Mouse (Mus musculus): ENCODE data around the gene Stra6. TPM values are rescaled to one million over a fixed set of nuclear protein-coding genes. Genes with fewer than 3 reads are reported as not detected.
A peak's percentile ranks its signal among the peaks of the same experiment; 100 is the strongest.

Stra6 gene
- total RNA-seq, 2 experiments from 2014 or later: 0.18 to 0.69 TPM

- no peak for DNase-seq
- intact Hi-C loops (cut with DNase I): no loop called here
These were observed 134.5 kb downstream of the Stra6 start for GRCm38 (mm10) chr9:58197781-58198701.

GRCm38 (mm10) chr9:58198801-58199371 lies 135.3 kb downstream of the Stra6 start:
- DNase-seq: no peak
- intact Hi-C loops (cut with DNase I): no loop called here

GRCm38 (mm10) chr9:58199381-58200269 lies 136.0 kb downstream of the Stra6 start:
- no peak for DNase-seq
- intact Hi-C loops (cut with DNase I): no loop called here

- intact Hi-C loops (cut with DNase I): no loop called here
- DNase-seq: no peak
These were observed 136.9 kb downstream of the Stra6 start for GRCm38 (mm10) chr9:58200270-58201090.

GRCm38 (mm10) chr9:58201091-58201842 lies 137.7 kb downstream of the Stra6 start:
- no peak for DNase-seq
- intact Hi-C loops (cut with DNase I): no loop called here

- intact Hi-C loops (cut with DNase I): no loop called here
- DNase-seq: no peak
These were observed 138.4 kb downstream of the Stra6 start for GRCm38 (mm10) chr9:58201861-58202549.

GRCm38 (mm10) chr9:58202676-58203453 lies 139.3 kb downstream of the Stra6 start:
- DNase-seq: peak in 1 of 2 experiments; percentile 36
- intact Hi-C loops (cut with DNase I): no loop called here

Other genes starting within 250 kb of the Stra6 start
- gene Arid3b, start 227.0 kb upstream of the Stra6 start, total RNA-seq (2021): 1 to 10 TPM; 2.4 to 3.5 TPM
- 10 to 100 TPM; 65.2 to 80.4 TPM for gene Ubl7, start 152.8 kb upstream of the Stra6 start, total RNA-seq (2021)
- 10 to 100 TPM in 1 of 2 experiments, 1 to 10 TPM in 1; 7.9 to 12.5 TPM for gene Sema7a, start 123.7 kb upstream of the Stra6 start, total RNA-seq (2021)
- not detected for gene Cyp11a1, start 57.4 kb upstream of the Stra6 start, total RNA-seq (2021)
- gene Ccdc33, start 55.0 kb downstream of the Stra6 start, total RNA-seq (2021): not detected
- 10 to 100 TPM; 20.5 to 24.0 TPM for gene Islr, start 140.5 kb downstream of the Stra6 start, total RNA-seq (2021)
- 1 to 10 TPM; 2.6 to 4.7 TPM for gene Islr2, start 140.5 kb downstream of the Stra6 start, total RNA-seq (2021)
- 1 to 10 TPM; 4.0 to 4.3 TPM for gene Pml, start 186.0 kb downstream of the Stra6 start, total RNA-seq (2021)
- gene Stoml1, start 189.4 kb downstream of the Stra6 start, total RNA-seq (2021): 1 to 10 TPM; 5.5 to 7.5 TPM
- 10 to 100 TPM; 13.9 to 14.3 TPM for gene Loxl1, start 249.4 kb downstream of the Stra6 start, total RNA-seq (2021)

Data from gastrocnemius, postnatal 36 days (tissue).